Mouse (Mus musculus): ENCODE data around the gene Surf4. TPM values are rescaled to one million over a fixed set of nuclear protein-coding genes. Genes with fewer than 3 reads are reported as not detected.

The Surf4 gene
- total and polyA plus RNA-seq, 3 experiments = 109 to 161 (median 140) TPM

- H3K27me3 ChIP-seq (replicated peaks) = no peaks in the 10 kb centered on the region
- H3K9ac ChIP-seq (ENCODE audit: insufficient read depth, low read depth) = peak overlapping the region; percentile 89
- dilution Hi-C loops (cut with MboI; ENCODE audit: extremely low pct_ligation_motif_present, extremely low pct_unique_long_range_greater_than_20kb, low sequenced_read_pairs) (no loop called here), in situ Hi-C loops (cut with MboI; ENCODE audit: low pct_ligation_motif_present, low pct_unique_long_range_greater_than_20kb, low sequenced_read_pairs) (no loop called here)
- H3K4me3 ChIP-seq (replicated peaks in 1 of 3; ENCODE audit: low read depth in 2 of 3, low read length in 2 of 3, poor library complexity in 1 of 3) = peak overlapping the region; percentile 85 to 94 (median 90)
- no peaks in the 10 kb centered on the region for H3K9me3 ChIP-seq (replicated peaks; ENCODE audit: low read length)
- no peak for DNase-seq (ENCODE audit: extremely low read depth)
- TF ChIP-seq TBP (conservative IDR thresholded peaks at IDR 0.05; ENCODE audit: low read depth, low read length) = no peak
- no peak for TF ChIP-seq MYC (IDR thresholded peaks at IDR 0.05; ENCODE audit: low read depth, low read length)
- no peak for TF ChIP-seq IRF4 (IDR thresholded peaks at IDR 0.05; ENCODE audit: low read depth, low read length)
- no peak for TF ChIP-seq POLR2A (IDR thresholded peaks at IDR 0.05; ENCODE audit: low read depth, low read length)
- no peak for TF ChIP-seq ZMIZ1 (IDR thresholded peaks at IDR 0.05; ENCODE audit: low read depth, low read length)
- no peak for TF ChIP-seq RAD21 (IDR thresholded peaks at IDR 0.05; ENCODE audit: low read depth, low read length)
- TF ChIP-seq CTCF (conservative IDR thresholded peaks at IDR 0.05 in 1 of 2, IDR thresholded peaks at IDR 0.05 in 1 of 2; ENCODE audit: low read depth in 2 of 2, low read length in 2 of 2) = no peak
- TF ChIP-seq MAFK (IDR thresholded peaks at IDR 0.05; ENCODE audit: insufficient replicate concordance, low read length) = no peak
- no peak for TF ChIP-seq MXI1 (IDR thresholded peaks at IDR 0.05; ENCODE audit: low read depth, low read length)
- no peak for TF ChIP-seq RCOR1 (conservative IDR thresholded peaks at IDR 0.05; ENCODE audit: low read depth, low read length)
- no peak for TF ChIP-seq POLR2AphosphoS2 (IDR thresholded peaks at IDR 0.05; ENCODE audit: low read depth, low read length)
- TF ChIP-seq ELF1 (IDR thresholded peaks at IDR 0.05; ENCODE audit: low read depth, low read length) = no peak
- TF ChIP-seq MEF2A (IDR thresholded peaks at IDR 0.05; ENCODE audit: borderline replicate concordance, low read depth, low read length) = no peak
- TF ChIP-seq CHD1 (IDR thresholded peaks at IDR 0.05; ENCODE audit: low read depth, low read length) = no peak
- peaks cover 67 to 75% of the 10 kb centered on the region in 2 experiments for H3K36me3 ChIP-seq (replicated peaks in 1 of 2; ENCODE audit: control insufficient read depth in 1 of 2, insufficient read depth in 1 of 2, low read length in 1 of 2)
- peaks cover 17 to 62% of the 10 kb centered on the region in 2 experiments for H3K4me1 ChIP-seq (ENCODE audit: control insufficient read depth in 1 of 2, insufficient read depth in 2 of 2)
- peak overlapping the region; percentile 58 for H3K27ac ChIP-seq (ENCODE audit: insufficient read depth, low read depth)
- peak overlapping the region; percentile 82 for H3K4me2 ChIP-seq (ENCODE audit: insufficient read depth, low read depth, poor library complexity, severe bottlenecking)
- peaks cover 60% of the 10 kb centered on the region for H3K79me2 ChIP-seq (replicated peaks; ENCODE audit: control insufficient read depth, extremely low read depth, insufficient read depth, poor library complexity, severe bottlenecking)
Observed at GRCm38 (mm10) chr2:26916738-26917137, 17.0 kb downstream of the Surf4 start.

DNA sequence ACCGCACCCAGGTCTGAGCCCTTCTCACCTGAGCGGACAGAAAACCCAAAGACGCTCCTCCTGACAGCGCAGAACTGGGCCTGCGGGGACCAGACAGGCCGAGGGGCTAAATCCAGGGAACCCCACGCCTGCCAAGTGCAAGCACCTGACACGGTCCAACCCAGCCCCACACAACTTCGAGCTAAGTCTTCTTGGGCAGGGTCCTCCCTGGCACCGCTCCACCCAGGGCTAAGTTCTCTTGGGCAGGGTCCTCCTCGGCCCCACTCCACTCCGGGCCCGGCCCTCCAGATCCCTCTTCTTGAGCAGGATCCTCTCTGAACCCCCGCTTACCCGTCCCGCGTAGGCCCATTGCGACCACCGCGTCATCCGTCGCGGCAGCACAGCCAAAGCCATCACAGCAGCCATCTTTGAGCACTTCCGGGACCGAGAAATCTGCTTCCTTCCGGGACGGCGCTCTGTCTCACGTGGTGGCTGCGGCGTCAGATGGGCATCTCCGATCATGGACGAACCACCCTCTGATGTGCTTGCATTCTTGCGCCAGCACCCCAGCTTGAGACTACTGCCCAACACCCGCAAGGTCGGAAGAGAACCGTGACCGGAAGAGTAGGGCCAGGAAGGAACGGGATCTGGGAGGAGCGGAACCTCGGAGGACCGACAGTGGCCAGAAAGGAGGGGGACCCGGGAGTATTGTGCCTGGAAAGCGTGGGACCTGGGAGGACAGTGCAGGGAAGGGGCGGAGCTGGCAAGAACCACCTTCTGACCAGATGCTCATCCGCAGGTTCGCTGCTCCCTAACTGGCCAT is 17.6 kb downstream of the Surf4 start, which contains the start of the genes Surf2 and Surf1:
Gene Surf2 (plus strand): TSS at position 441 of the 802 bp plus-strand sequence.
Gene Surf1 (minus strand): TSS at position 604 of the 802 bp plus-strand sequence.
- H3K27ac ChIP-seq (ENCODE audit: insufficient read depth, low read depth) = peak within 1 kb of the TSS; percentile 58
- peak within 1 kb of the TSS; percentile 89 for H3K9ac ChIP-seq (ENCODE audit: insufficient read depth, low read depth)
- H3K4me1 ChIP-seq (ENCODE audit: control insufficient read depth in 1 of 2, insufficient read depth in 2 of 2) = peaks cover 17 to 58% of the 10 kb centered on the region in 2 experiments
- no peaks in the 10 kb centered on the region for H3K27me3 ChIP-seq (replicated peaks)
- peaks cover 66 to 74% of the 10 kb centered on the region in 2 experiments for H3K36me3 ChIP-seq (replicated peaks in 1 of 2; ENCODE audit: control insufficient read depth in 1 of 2, insufficient read depth in 1 of 2, low read length in 1 of 2)
- peak; percentile 89 for DNase-seq (ENCODE audit: extremely low read depth)
- no peaks in the 10 kb centered on the region for H3K9me3 ChIP-seq (replicated peaks; ENCODE audit: low read length)
- peak within 1 kb of the TSS; percentile 89 for H3K4me2 ChIP-seq (ENCODE audit: insufficient read depth, low read depth, poor library complexity, severe bottlenecking)
- dilution Hi-C loops (cut with MboI; ENCODE audit: extremely low pct_ligation_motif_present, extremely low pct_unique_long_range_greater_than_20kb, low sequenced_read_pairs) = no loop called here
- H3K79me2 ChIP-seq (replicated peaks; ENCODE audit: control insufficient read depth, extremely low read depth, insufficient read depth, poor library complexity, severe bottlenecking) = peaks cover 66% of the 10 kb centered on the region
- H3K4me3 ChIP-seq (replicated peaks in 1 of 3; ENCODE audit: low read depth in 2 of 3, low read length in 2 of 3, poor library complexity in 1 of 3) = peak within 1 kb of the TSS; percentile 85 to 94 (median 90)
- in situ Hi-C loops (cut with MboI; ENCODE audit: low pct_ligation_motif_present, low pct_unique_long_range_greater_than_20kb, low sequenced_read_pairs) = no loop called here
- peak; percentile 33; the same call in 1 of the 2 replicates for TF ChIP-seq IRF4 (IDR thresholded peaks at IDR 0.05; ENCODE audit: low read depth, low read length)
- TF ChIP-seq E2F4 (IDR thresholded peaks at IDR 0.05; ENCODE audit: insufficient replicate concordance, low read depth, low read length) = no peak
- no peak for TF ChIP-seq GABPA (IDR thresholded peaks at IDR 0.05; ENCODE audit: insufficient replicate concordance, low read depth, low read length)
- TF ChIP-seq BHLHE40 (IDR thresholded peaks at IDR 0.05; ENCODE audit: low read depth, low read length) = peak; percentile 83
- TF ChIP-seq UBTF (IDR thresholded peaks at IDR 0.05; ENCODE audit: low read depth, low read length) = no peak
- TF ChIP-seq POLR2AphosphoS2 (IDR thresholded peaks at IDR 0.05; ENCODE audit: low read depth, low read length) = peak; percentile 27; the same call in 1 of the 2 replicates
- no peak for TF ChIP-seq CHD1 (IDR thresholded peaks at IDR 0.05; ENCODE audit: low read depth, low read length)
- no peak for TF ChIP-seq ZC3H11A (IDR thresholded peaks at IDR 0.05; ENCODE audit: low read depth, low read length)
- peak; percentile 91 for TF ChIP-seq TCF12 (IDR thresholded peaks at IDR 0.05; ENCODE audit: low read depth, low read length)
- TF ChIP-seq TBP (conservative IDR thresholded peaks at IDR 0.05; ENCODE audit: low read depth, low read length) = peak; percentile 61; the same call in 1 of the 2 replicates
- TF ChIP-seq USF2 (conservative IDR thresholded peaks at IDR 0.05; ENCODE audit: low read depth, low read length) = peak; percentile 54
- TF ChIP-seq MAFK (IDR thresholded peaks at IDR 0.05; ENCODE audit: insufficient replicate concordance, low read length) = no peak
- no peak for TF ChIP-seq CHD2 (IDR thresholded peaks at IDR 0.05; ENCODE audit: low read length)
- no peak for TF ChIP-seq ZNF384 (IDR thresholded peaks at IDR 0.05; ENCODE audit: low read depth, low read length)
- no peak for TF ChIP-seq JUN (IDR thresholded peaks at IDR 0.05; ENCODE audit: insufficient read depth, low read depth, low read length)
- no peak for TF ChIP-seq CTCF (conservative IDR thresholded peaks at IDR 0.05 in 1 of 2, IDR thresholded peaks at IDR 0.05 in 1 of 2; ENCODE audit: low read depth in 2 of 2, low read length in 2 of 2)
- peak; percentile 98 for TF ChIP-seq MXI1 (IDR thresholded peaks at IDR 0.05; ENCODE audit: low read depth, low read length)
- TF ChIP-seq MAX (IDR thresholded peaks at IDR 0.05; ENCODE audit: low read length) = peak; percentile 94
- no peak for TF ChIP-seq MAZ (IDR thresholded peaks at IDR 0.05; ENCODE audit: low read depth, low read length)
- peak; percentile 86 for TF ChIP-seq ZMIZ1 (IDR thresholded peaks at IDR 0.05; ENCODE audit: low read depth, low read length)
- peak; percentile 12; the same call in 1 of the 2 replicates for TF ChIP-seq MEF2A (IDR thresholded peaks at IDR 0.05; ENCODE audit: borderline replicate concordance, low read depth, low read length)
- TF ChIP-seq JUND (conservative IDR thresholded peaks at IDR 0.05; ENCODE audit: low read depth, low read length) = no peak
- TF ChIP-seq RAD21 (IDR thresholded peaks at IDR 0.05; ENCODE audit: low read depth, low read length) = no peak
- TF ChIP-seq ZKSCAN1 (IDR thresholded peaks at IDR 0.05; ENCODE audit: borderline replicate concordance, low read depth, low read length) = no peak

Data from CH12.LX (cell line).